Mouse (Mus musculus) ES-CJ7 (cell line): ENCODE measurements at regions not wholly inside any gene's neighbourhood (a gene's known extent, or its start where the extent isn't known, plus 50 kb on each side); places are given as distances from the start of the nearest gene placed in this dataset.

Source experiments
- DNase-seq: peaks from one replicate; pipeline ENCODE4 v3.0.0; 2011; ENCODE audit warnings: low read depth, low spot score

- no peak for DNase-seq
Observed at GRCm38 (mm10) chr12:77663665-77664374, 425.9 kb downstream of the Fut8 start.

DNA sequence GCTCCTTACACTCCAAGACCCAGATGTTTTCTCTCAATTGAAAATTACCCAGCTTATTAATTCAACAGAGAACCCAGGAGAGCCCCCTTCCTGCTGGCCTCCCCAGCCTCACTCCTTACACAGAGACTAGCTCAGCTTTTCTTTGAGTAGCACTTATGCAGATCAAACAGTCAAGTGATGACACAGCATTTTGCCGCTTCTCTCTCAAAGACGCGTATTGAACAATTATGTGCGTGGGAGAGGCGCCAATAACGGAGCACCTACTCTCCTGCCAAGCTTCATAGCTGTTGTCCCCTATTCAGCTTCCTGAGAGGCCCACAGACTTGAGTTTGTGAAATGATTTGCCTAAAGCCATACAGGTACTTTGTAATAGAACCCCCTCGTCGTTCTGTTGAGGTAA is 428.5 kb downstream of the Fut8 start:
- no peak for DNase-seq

GRCm38 (mm10) chr12:77667151-77667874 is 429.4 kb downstream of the Fut8 start:
- peak; percentile 48 for DNase-seq

GRCm38 (mm10) chr12:77667875-77668204 is 429.9 kb downstream of the Fut8 start:
- peak; percentile 76 for DNase-seq

DNA sequence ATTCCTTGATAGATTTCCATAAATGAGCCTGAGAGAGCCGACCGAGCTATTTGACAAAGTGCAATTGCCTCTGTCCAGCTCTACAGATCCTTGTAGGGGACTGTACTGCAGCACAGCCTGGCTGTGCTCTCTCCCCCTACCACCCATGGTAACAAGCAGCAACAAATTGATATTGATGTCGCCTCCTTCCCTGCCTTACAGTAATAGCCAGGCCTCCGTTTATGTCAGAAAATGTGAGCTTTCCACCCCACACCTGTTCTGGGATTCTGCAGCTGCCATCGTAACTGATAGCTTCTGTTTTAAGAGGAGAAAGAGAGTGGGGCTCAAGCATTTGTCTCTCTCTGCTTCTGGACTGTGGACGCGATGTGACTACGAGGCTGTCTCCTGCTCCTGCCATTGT is 432.6 kb downstream of the Fut8 start:
- no peak for DNase-seq

DNA sequence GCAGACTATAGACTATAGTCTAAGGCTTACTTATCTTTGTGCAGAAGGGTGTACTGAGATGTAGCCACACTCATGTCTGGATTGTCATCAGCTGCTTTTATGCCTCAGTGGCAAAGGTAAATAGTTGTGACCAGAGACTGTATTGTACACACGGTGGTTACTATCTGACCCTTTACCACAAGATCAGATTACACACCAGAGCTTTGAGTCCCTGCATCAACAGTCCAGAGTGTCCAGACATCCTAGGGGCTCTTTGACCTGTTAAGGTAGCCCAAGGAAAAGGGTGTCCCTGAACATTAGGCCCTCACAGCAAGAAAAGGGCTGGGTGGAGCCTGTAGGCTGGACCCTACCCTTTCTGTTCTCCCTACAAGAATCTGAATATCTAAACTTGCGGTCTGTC is 436.4 kb downstream of the Fut8 start:
- no peak for DNase-seq

- peak; percentile 62 for DNase-seq
Observed at GRCm38 (mm10) chr12:77674755-77675154, 436.8 kb downstream of the Fut8 start.

DNA sequence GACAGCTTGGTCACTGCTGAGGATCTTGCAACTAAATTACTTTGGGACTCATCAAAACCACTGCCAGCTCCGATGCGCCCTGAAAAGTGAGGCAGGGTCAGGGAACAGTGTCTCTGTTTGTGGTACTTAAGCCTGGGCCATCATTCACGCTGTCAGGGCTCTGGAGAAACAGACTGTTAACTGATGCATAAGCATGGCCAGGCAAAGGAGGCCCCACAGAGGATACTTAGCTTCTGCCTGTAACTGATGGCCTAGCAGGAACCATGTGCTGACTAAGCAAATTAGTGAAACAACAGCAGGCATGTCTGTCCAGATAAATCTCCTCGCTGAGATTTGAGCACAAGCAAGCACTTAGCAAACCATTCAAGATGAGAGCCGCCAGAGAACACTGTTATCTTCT is 440.1 kb downstream of the Fut8 start:
- no peak for DNase-seq

GRCm38 (mm10) chr12:77694101-77694500 is 456.2 kb downstream of the Fut8 start:
- DNase-seq: no peak

DNA sequence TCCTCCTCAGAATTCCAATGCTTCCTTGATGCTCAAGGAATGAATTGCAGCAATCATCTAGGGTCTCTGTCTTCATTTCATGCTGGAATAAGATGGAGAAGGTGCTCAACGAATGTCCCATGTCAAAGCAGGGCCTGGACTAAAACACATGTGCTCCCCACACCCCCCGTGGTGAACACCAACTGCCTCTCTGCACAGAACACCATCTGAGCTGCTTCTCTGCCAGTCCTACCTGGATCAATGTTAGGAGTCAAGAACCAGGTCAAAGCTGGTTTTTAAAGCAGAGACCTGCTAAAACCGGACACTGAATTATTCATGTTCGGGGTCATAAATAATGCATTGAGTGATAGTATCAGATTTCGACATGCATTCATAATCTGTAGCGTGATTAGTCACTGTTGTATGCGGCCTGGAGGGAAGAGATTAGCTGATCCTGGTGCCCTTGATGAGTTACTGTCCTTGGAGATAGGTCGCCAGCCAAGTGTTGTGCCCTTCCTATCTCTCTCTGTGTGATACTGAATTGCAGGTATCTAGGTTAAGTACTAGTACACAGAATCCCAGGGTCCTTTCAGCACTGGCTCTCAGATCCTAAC is 458.2 kb downstream of the Fut8 start:
- DNase-seq: no peak

DNA sequence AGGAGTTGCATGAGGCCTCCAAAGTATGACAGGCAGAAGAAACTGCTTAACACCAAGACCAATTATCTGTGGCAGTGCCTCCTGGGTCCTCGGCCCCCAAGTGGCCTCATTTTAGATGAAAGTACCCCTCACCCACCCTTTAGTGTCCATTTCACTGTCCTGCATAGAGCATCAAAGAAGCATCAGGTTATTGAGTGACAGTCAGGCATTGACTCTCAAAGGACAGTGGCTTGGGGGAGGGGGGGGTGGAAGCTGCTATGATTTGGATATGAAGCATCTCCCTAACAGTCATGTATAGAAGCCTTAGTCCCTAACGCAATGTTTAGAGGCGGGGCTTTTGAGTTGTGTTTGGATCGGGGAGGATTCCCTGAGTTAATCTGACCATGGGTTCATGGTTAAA is 458.7 kb downstream of the Fut8 start:
- no peak for DNase-seq

- DNase-seq: no peak
Observed at GRCm38 (mm10) chr12:77698088-77698487, 460.2 kb downstream of the Fut8 start.

GRCm38 (mm10) chr12:77699896-77700605 is 462.1 kb downstream of the Fut8 start:
- DNase-seq: no peak

- no peak for DNase-seq
Observed at GRCm38 (mm10) chr12:77715506-77715905, 477.6 kb downstream of the Fut8 start.

- peak; percentile 26 for DNase-seq
Observed at GRCm38 (mm10) chr12:77715979-77716378, 478.1 kb downstream of the Fut8 start.

GRCm38 (mm10) chr12:77727766-77728165 is 466.3 kb upstream of the Gm6657 start:
- no peak for DNase-seq

DNA sequence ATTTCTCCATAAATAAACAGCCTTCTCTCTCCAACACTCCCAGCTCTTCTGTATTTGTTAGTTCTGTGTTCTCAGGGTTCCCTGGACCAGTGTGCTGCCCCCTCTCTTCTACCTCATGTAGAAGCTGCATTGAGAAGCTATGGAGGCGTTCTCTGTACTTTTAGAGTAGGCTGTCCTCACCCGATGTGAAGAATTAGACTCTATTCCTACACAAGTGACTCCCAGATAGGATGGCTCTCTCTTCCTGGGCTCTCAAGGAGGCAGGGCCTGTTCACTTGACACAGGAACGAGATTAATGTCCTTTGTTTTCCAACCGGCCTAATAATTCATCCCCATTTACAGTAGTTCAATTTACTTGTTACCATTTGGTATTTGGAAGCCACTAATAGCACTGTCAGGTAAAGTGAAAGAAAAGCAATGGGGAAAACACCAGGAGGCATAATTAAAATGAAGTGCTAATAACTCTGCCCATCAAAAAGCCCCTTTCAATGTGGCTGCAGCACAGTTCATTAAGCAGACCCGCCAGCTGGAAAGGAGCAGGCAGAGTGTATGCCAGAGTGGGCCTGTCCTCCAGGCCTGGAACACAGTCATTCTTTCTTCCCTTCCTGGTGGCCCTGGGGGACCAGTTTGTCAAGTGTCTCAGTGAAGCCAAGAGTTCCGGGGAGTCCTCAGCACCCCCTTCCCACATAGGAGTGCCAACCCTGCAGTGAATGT is 454.8 kb upstream of the Gm6657 start:
- no peak for DNase-seq

GRCm38 (mm10) chr12:77742716-77743115 is 451.3 kb upstream of the Gm6657 start:
- DNase-seq: no peak

DNA sequence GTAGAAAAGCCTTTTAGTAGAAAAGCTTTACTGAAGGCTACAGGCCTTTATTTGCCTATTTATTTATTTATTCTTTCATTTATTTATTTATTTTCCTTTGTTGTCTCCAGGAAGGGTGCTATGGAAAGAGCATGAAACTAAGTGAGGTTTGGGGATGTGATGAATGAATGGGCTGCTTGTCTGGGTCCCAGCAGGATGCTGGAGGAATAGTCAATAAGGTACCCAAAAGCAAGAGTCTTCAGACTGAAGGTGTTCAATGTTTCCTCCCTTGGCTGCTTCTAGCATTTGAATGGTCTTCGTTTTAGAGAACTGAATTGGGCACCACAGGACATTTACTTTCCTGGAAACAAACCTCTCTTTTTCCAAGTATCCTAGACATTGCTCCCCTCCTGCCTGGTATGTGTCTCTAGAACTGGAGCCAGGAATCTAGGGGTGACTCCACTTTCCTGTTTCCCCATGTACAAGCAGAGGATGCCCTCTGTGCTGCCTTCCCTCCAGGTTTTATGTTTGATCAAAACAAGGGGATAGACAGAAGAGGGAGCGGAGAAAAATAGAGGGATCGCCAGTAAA is 444.5 kb upstream of the Gm6657 start:
- no peak for DNase-seq

- no peak for DNase-seq
Observed at GRCm38 (mm10) chr12:77752181-77752580, 441.9 kb upstream of the Gm6657 start.

- DNase-seq: no peak
Observed at GRCm38 (mm10) chr12:77756021-77756420, 438.0 kb upstream of the Gm6657 start.
